Mouse (Mus musculus): ENCODE measurements around the gene Ptprk.

The Ptprk gene

GRCm38 (mm10) chr10:28113879-28114278 lies 39.3 kb downstream of the Ptprk start:
- DNase-seq (ENCODE audit: low spot score), result no peak

DNA sequence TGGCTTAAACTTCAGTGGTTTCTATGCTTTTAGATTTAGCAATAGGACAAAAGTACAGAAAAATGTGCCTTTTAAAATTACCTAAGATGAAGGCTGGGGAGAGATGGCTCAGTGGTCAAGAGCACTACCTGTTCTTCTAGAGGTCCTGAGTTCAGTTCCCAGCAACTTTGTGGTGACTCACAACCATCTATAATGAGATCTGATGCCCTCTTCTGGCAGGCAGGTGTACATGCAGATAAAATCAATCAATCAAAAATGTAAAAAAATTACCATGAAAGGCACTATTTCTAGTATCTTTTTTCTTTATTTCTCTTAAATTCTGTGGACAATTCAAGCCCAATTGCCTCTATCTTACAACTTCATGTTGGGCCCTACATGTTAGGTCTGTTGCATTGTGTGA lies 42.4 kb downstream of the Ptprk start:
- no peak for DNase-seq (ENCODE audit: low spot score)

- no peak for DNase-seq (ENCODE audit: low spot score)
Measured at GRCm38 (mm10) chr10:28118783-28119365, 44.3 kb downstream of the Ptprk start.

- no peak for DNase-seq (ENCODE audit: low spot score)
Measured at GRCm38 (mm10) chr10:28123881-28124280, 49.3 kb downstream of the Ptprk start.

- DNase-seq (ENCODE audit: low spot score), result no peak
Measured at GRCm38 (mm10) chr10:28128011-28128410, 53.4 kb downstream of the Ptprk start.

DNA sequence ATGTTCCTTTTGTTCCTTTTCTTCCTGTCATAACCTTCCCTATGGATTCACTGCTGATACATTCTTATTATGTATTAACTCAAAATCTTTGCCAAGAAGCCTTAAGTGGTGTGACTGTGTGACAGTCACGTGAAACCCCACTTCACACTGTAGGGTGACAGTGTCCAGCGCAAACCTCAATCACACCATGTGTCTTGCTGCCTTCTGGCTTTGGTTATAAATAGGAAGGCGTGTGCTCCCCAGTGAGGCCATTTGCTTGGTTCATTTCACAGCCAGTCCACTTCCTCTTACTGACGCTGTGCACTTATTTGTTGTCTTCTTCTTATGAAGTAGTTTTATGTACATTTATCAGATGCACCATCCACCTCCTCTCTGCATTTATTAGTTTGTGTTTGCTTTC lies 53.8 kb downstream of the Ptprk start:
- DNase-seq (ENCODE audit: low spot score), result no peak

DNA sequence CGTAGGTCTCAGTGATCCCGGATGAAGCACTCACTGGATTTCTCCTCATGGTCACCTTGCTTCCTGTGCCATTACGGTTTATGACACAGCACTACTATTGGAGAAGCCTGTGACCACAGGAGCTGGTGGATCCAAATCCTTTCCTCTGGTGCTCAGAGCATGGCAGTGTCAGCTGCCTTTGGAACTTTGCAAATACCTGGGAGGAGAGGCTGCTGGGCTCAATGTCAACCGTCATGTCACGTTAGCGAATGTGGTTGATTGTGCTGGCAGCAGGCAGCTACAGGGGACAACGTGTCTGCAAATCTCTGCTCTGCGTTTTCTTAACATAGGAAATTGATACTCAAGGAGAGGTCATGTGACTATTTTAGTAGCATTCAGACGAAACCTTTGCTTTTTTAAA lies 55.8 kb downstream of the Ptprk start:
- no peak for DNase-seq (ENCODE audit: low spot score)

GRCm38 (mm10) chr10:28133770-28134169 lies 59.1 kb downstream of the Ptprk start:
- no peak for DNase-seq (ENCODE audit: low spot score)

GRCm38 (mm10) chr10:28138399-28138798 lies 63.8 kb downstream of the Ptprk start:
- DNase-seq (ENCODE audit: low spot score), result no peak

DNA sequence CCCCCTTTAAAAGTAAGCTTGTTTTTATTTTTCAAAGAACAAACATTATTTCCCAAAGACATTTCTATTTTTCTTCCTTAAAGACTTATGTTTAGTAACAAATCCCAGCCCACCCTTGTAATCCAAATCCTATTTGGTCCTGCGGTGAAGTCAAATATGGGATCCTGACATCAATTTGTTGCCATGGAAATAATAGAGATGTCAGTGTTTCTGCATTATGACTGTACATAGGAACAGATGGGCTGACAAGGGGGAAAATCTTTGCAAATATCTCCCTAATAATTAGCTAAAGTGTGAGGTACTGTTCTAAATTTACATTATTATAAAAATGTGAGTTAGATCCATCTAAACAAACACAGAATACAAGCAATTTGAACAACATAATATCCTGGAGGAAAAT lies 69.8 kb downstream of the Ptprk start:
- DNase-seq (ENCODE audit: low spot score), result no peak

DNA sequence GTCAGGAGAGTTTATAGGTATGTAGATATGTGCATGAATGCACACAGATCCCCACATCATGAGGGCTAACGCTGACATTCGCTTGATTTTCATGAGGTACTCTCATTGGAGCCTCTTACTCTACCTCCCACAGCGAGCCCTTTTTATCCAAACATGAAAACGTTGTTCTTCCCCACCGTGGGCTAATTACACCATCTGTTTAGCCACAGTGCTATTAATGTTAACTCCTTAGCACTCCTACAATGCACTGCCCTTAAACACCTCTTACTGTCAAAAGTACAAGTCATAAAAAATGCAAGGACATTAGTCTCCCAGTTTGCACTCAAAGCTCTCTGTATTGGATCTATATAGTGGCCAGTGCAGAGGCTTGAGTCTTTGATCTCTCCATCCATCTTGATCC lies 70.7 kb downstream of the Ptprk start:
- DNase-seq (ENCODE audit: low spot score), result no peak

GRCm38 (mm10) chr10:28155688-28156685 lies 81.4 kb downstream of the Ptprk start:
- DNase-seq (ENCODE audit: low spot score), result no peak

DNA sequence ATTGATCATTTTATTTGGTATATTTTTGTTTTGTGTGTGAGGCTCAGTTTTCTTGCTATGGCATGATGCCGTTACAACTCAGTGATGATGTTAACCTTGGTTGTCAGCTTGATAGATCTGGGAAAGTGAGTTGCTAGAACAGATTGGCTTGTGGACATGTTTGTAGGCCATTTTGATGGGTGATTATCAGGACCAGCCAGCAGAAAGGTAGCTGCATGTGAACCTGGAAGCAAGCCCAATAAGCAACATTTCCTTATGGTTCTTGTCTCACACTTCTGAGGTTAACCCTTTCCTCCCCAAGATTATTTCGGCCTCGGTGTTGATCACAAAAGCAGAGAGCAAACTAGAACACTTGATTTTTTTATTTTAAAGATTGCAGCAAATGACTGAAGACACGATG lies 85.1 kb downstream of the Ptprk start:
- DNase-seq (ENCODE audit: low spot score), result no peak

- no peak for DNase-seq (ENCODE audit: low spot score)
Measured at GRCm38 (mm10) chr10:28161306-28161705, 86.7 kb downstream of the Ptprk start.

GRCm38 (mm10) chr10:28164250-28164649 lies 89.6 kb downstream of the Ptprk start:
- DNase-seq (ENCODE audit: low spot score), result no peak

GRCm38 (mm10) chr10:28164746-28165145 lies 90.1 kb downstream of the Ptprk start:
- DNase-seq (ENCODE audit: low spot score), result no peak

DNA sequence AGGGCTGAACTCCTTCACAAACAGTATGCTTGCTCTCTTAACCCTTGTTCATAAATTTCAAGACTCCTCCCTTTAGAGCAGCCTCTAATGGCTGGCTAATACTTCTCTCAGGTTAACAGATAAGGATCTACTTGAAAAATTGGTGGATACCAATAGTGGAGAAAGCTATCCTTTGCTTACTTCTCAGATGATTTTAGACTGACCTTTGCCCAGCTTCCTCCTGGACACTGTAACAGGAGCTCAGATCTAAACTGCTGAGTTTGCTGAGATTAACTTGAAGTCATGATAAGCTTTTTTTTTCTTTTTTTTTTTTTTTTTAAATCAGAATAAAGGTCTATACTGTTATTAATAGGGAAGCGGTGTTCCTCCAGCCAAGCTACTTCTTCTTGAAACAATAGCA lies 92.0 kb downstream of the Ptprk start:
- no peak for DNase-seq (ENCODE audit: low spot score)

- peak; percentile 73 for DNase-seq (ENCODE audit: low spot score)
Measured at GRCm38 (mm10) chr10:28167097-28167496, 92.5 kb downstream of the Ptprk start.

GRCm38 (mm10) chr10:28171196-28171595 lies 96.6 kb downstream of the Ptprk start:
- DNase-seq (ENCODE audit: low spot score), result no peak

- DNase-seq (ENCODE audit: low spot score), result no peak
Measured at GRCm38 (mm10) chr10:28178876-28179275, 104.3 kb downstream of the Ptprk start.

DNA sequence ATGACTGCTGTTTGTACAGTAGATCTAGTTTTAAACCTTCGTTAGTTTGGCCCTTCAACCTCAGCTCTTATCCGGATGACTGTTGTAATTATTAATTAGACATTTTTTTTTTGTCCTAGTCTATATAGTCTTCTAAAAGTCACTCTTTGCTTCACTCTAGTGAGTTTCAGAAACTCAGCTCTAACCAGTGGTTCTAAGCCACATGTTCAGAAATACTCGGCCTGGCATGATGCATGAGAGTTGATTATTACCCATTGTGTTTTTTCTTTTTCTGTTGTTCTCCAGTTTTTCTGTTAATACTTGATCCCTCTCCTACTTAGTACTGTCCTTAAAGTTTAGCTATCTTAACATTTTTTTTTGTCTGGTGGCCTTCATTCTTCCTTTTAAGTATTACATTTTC lies 107.5 kb downstream of the Ptprk start:
- DNase-seq (ENCODE audit: low spot score), result no peak

GRCm38 (mm10) chr10:28184675-28185074 lies 110.1 kb downstream of the Ptprk start:
- no peak for DNase-seq (ENCODE audit: low spot score)

DNA sequence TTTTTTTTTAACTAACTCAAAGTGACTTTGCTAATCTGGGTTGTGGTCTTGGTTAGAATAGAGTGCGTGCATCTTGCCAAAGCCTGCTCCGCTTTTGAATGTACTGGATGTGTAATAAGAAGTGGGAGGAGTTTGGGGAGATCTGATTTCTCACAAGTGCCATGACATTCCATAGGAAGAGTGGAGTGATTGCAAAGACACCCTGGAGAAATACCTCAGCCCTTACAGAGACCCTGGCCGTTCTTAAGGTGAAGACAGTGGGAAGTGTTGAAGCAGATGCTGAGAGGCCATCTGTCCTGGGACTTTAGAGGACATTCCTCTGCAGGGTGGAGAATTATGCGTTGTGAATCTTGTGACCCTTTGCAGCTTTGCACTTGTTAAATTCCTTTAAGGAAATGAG lies 110.7 kb downstream of the Ptprk start:
- no peak for DNase-seq (ENCODE audit: low spot score)

Measured in testis, postnatal 14 days (tissue).